Mouse (Mus musculus) kidney, postnatal 4 days (tissue): ENCODE measurements around the gene Slc26a8.
"Not testable (repeated sequence)": the region's sequence is repeated elsewhere in the genome, so short reads cannot be mapped to it uniquely, and the experiment has no call there.

Experiments
- DNase-seq, 2 experiments: peaks; one replicate each; pipeline ENCODE4 v3.0.0; 2021; ENCODE audit warnings: mixed read lengths in 2 of 2

Slc26a8 gene

GRCm38 (mm10) chr17:28689586-28690283 is at the start of gene Slc26a8:
TSS of gene Slc26a8 (minus strand) at chr17:28690233.
- DNase-seq, result peak; percentile 45 to 66

GRCm38 (mm10) chr17:28739244-28739643 is 49.2 kb upstream of the Slc26a8 start:
- no peak for DNase-seq

- no peak for DNase-seq
Measured at GRCm38 (mm10) chr17:28737973-28738372, 47.9 kb upstream of the Slc26a8 start.

GRCm38 (mm10) chr17:28736486-28736885 is 46.5 kb upstream of the Slc26a8 start:
- DNase-seq, result no peak

- no peak for DNase-seq
Measured at GRCm38 (mm10) chr17:28735317-28736105, 45.5 kb upstream of the Slc26a8 start.

GRCm38 (mm10) chr17:28727511-28727910 is 37.5 kb upstream of the Slc26a8 start:
- DNase-seq, result not testable (repeated sequence)

- DNase-seq, result no peak
Measured at GRCm38 (mm10) chr17:28725783-28726182, 35.8 kb upstream of the Slc26a8 start, which contains the start of gene AC170998.1. TSS of gene AC170998.1 (plus strand) at chr17:28726083.

GRCm38 (mm10) chr17:28717535-28717934 is 27.5 kb upstream of the Slc26a8 start:
- no peak for DNase-seq

GRCm38 (mm10) chr17:28715832-28716548 is 26.0 kb upstream of the Slc26a8 start:
- no peak for DNase-seq

- DNase-seq, result no peak
Measured at GRCm38 (mm10) chr17:28714006-28714405, 24.0 kb upstream of the Slc26a8 start.

- peak; percentile 17 to 27 for DNase-seq
Measured at GRCm38 (mm10) chr17:28712305-28712704, 22.3 kb upstream of the Slc26a8 start.

GRCm38 (mm10) chr17:28711237-28711636 is 21.2 kb upstream of the Slc26a8 start:
- DNase-seq, result peak in 1 of 2 experiments; percentile 20

- DNase-seq, result no peak
Measured at GRCm38 (mm10) chr17:28710291-28710688, 20.3 kb upstream of the Slc26a8 start.

GRCm38 (mm10) chr17:28709552-28710290 is 19.7 kb upstream of the Slc26a8 start:
- DNase-seq, result peak; percentile 4 to 16

GRCm38 (mm10) chr17:28708989-28709388 is 19.0 kb upstream of the Slc26a8 start:
- no peak for DNase-seq

GRCm38 (mm10) chr17:28707816-28708215 is 17.8 kb upstream of the Slc26a8 start:
- DNase-seq, result no peak

- DNase-seq, result no peak
Measured at GRCm38 (mm10) chr17:28707136-28707627, 17.1 kb upstream of the Slc26a8 start.

GRCm38 (mm10) chr17:28706697-28707096 is 16.7 kb upstream of the Slc26a8 start:
- DNase-seq, result no peak

- no peak for DNase-seq
Measured at GRCm38 (mm10) chr17:28702646-28703045, 12.6 kb upstream of the Slc26a8 start.

GRCm38 (mm10) chr17:28701737-28702136 is 11.7 kb upstream of the Slc26a8 start:
- no peak for DNase-seq

- no peak for DNase-seq
Measured at GRCm38 (mm10) chr17:28701171-28701570, 11.1 kb upstream of the Slc26a8 start.

- DNase-seq, result no peak
Measured at GRCm38 (mm10) chr17:28699789-28700188, 9.8 kb upstream of the Slc26a8 start.
